Comparison of ENCODE assay signal across 8 mouse cellular contexts in genomic region chr17:44105287-44106138, GRCm38 (mm10). TPM values are rescaled to one million over a fixed set of nuclear protein-coding genes. Genes with fewer than 3 reads are reported as not detected.
DNase-seq lines count a peak whose midpoint lies in the region; ATAC-seq and TF ChIP-seq lines count a peak whose summit lies in the region.

Gene Enpp4 (minus strand): TSS chr17:44105809.

- peak; percentile 95 for DNase-seq in 3134 (ENCODE audit: extremely low read depth, insufficient read length, low spot score)
- DNase-seq in adrenal gland, postnatal 36 days: peak; percentile 92 to 95
- peak; percentile 100 for DNase-seq in heart, adult 11 months
- DNase-seq in kidney, adult 18-20 months: peak; percentile 92
- peak; percentile 83 for DNase-seq in limb, embryonic 11.5 days (ENCODE audit: low spot score)

- peaks cover 4% of the 10 kb centered on the region; the same call in 1 of the 2 replicates for H3K4me1 ChIP-seq in embryonic facial prominence, embryonic 12.5 days
- H3K4me1 ChIP-seq in limb, embryonic 11.5 days (ENCODE audit: control insufficient read depth, insufficient read depth, low read length): no peaks in the 10 kb centered on the region
- peaks cover 8% of the 10 kb centered on the region for H3K4me1 ChIP-seq in midbrain, embryonic 13.5 days (replicated peaks)
- no peaks in the 10 kb centered on the region for H3K4me1 ChIP-seq in small intestine, adult 2 months (ENCODE audit: control insufficient read depth, insufficient read depth, insufficient read length, low read length)

- peak within 1 kb of the TSS; percentile 98 for H3K4me2 ChIP-seq in embryonic facial prominence, embryonic 12.5 days (replicated peaks)
- H3K4me2 ChIP-seq in limb, embryonic 11.5 days (ENCODE audit: low read depth, severe bottlenecking): peak within 1 kb of the TSS; percentile 99
- H3K4me2 ChIP-seq in midbrain, embryonic 13.5 days (replicated peaks): peak within 1 kb of the TSS; percentile 90

- TF ChIP-seq CTCF in small intestine, adult 2 months (IDR thresholded peaks at IDR 0.05; ENCODE audit: extremely low read depth, insufficient read length, insufficient replicate concordance, low read depth, low read length): no peak

- peak; percentile 99 for ATAC-seq in embryonic facial prominence, embryonic 12.5 days (ENCODE audit: insufficient number of reproducible peaks, insufficient read depth, low FRiP score, low TSS enrichment)
- ATAC-seq in limb, embryonic 11.5 days (ENCODE audit: insufficient number of reproducible peaks, low FRiP score, low TSS enrichment, low read depth): peak; percentile 94
- peak; percentile 100 for ATAC-seq in midbrain, embryonic 13.5 days

- no peak within 1 kb of the TSS for H3K27ac ChIP-seq in embryonic facial prominence, embryonic 12.5 days
- H3K27ac ChIP-seq in limb, embryonic 11.5 days (replicated peaks; ENCODE audit: low read depth, low read length): no peak within 1 kb of the TSS
- peak within 1 kb of the TSS; percentile 36; the same call in 1 of the 2 replicates for H3K27ac ChIP-seq in midbrain, embryonic 13.5 days
- peak within 1 kb of the TSS; percentile 32; the same call in 1 of the 2 replicates for H3K27ac ChIP-seq in small intestine, adult 2 months (ENCODE audit: insufficient read depth, low read depth, low read length)

- no peaks in the 10 kb centered on the region for H3K9me3 ChIP-seq in embryonic facial prominence, embryonic 12.5 days
- no peaks in the 10 kb centered on the region for H3K9me3 ChIP-seq in limb, embryonic 11.5 days (ENCODE audit: control insufficient read depth, low read length)
- no peaks in the 10 kb centered on the region for H3K9me3 ChIP-seq in midbrain, embryonic 13.5 days

- peak; percentile 17; the same call in 1 of the 2 replicates for TF ChIP-seq POLR2A in small intestine, adult 2 months (IDR thresholded peaks at IDR 0.05; ENCODE audit: low read depth, low read length)

- 1% methylated on average over 76 of the region's 76 CpGs for WGBS in embryonic facial prominence, embryonic 12.5 days
- under 1% methylated on average over 75 of the region's 76 CpGs for WGBS in limb, embryonic 11.5 days
- WGBS in midbrain, embryonic 13.5 days: under 1% methylated on average over 68 of the region's 76 CpGs
- WGBS in small intestine, adult 2 months: 1% methylated on average over 76 of the region's 76 CpGs

- peak within 1 kb of the TSS; percentile 72 for H3K9ac ChIP-seq in embryonic facial prominence, embryonic 12.5 days
- H3K9ac ChIP-seq in limb, embryonic 11.5 days (ENCODE audit: low read length): peak within 1 kb of the TSS; percentile 55
- peak within 1 kb of the TSS; percentile 73 for H3K9ac ChIP-seq in midbrain, embryonic 13.5 days (replicated peaks)

- H3K36me3 ChIP-seq in embryonic facial prominence, embryonic 12.5 days: no peaks in the 10 kb centered on the region
- no peaks in the 10 kb centered on the region for H3K36me3 ChIP-seq in limb, embryonic 11.5 days (ENCODE audit: control insufficient read depth, insufficient read depth, low read length)
- H3K36me3 ChIP-seq in midbrain, embryonic 13.5 days: no peaks in the 10 kb centered on the region
- H3K36me3 ChIP-seq in small intestine, adult 2 months (ENCODE audit: control insufficient read depth, insufficient read depth, low read length): no peaks in the 10 kb centered on the region

- H3K27me3 ChIP-seq in embryonic facial prominence, embryonic 12.5 days: peaks cover 4% of the 10 kb centered on the region; the same call in 1 of the 2 replicates
- no peaks in the 10 kb centered on the region for H3K27me3 ChIP-seq in limb, embryonic 11.5 days (ENCODE audit: control insufficient read depth, insufficient read depth, low read length)
- 0 out of 2 replicates have a peak, but pooled peaks cover 2% of the 10 kb centered on the region for H3K27me3 ChIP-seq in midbrain, embryonic 13.5 days
- H3K27me3 ChIP-seq in small intestine, adult 2 months (ENCODE audit: control insufficient read depth, insufficient read depth, low read length): no peaks in the 10 kb centered on the region

- peak within 1 kb of the TSS; percentile 72 for H3K4me3 ChIP-seq in embryonic facial prominence, embryonic 12.5 days
- peak within 1 kb of the TSS; percentile 52 for H3K4me3 ChIP-seq in limb, embryonic 11.5 days (ENCODE audit: low read depth, low read length)
- peak within 1 kb of the TSS; percentile 65 for H3K4me3 ChIP-seq in midbrain, embryonic 13.5 days (replicated peaks)
- H3K4me3 ChIP-seq in small intestine, adult 2 months (ENCODE audit: low read depth, low read length): peak within 1 kb of the TSS; percentile 80

RNA-seq across cellular contexts. Expression of gene Enpp4, which starts in this region (rescaled TPM):
- total RNA-seq in adrenal gland, postnatal 36 days (2021): 10 to 100 TPM; 10.2 to 12.8 TPM
- polyA plus RNA-seq in embryonic facial prominence, embryonic 12.5 days (2016; fragmentation: Nextera tagmentation; extraction: Ambion mirVana): 4.2 and 4.8 TPM in 2 replicates
- polyA plus RNA-seq in limb, embryonic 11.5 days (2014; fragmentation: Nextera tagmentation; extraction: Ambion mirVana): 2.5 and 3.7 TPM in 2 replicates
- 4.0 and 4.5 TPM in 2 replicates for polyA plus RNA-seq in midbrain, embryonic 13.5 days (2015; fragmentation: Nextera tagmentation; extraction: Ambion mirVana)
- polyA plus RNA-seq in small intestine, adult 2 months (2012; rRNA removed): 0.70 and 1.5 TPM in 2 replicates

Comparison
In these comparisons a context has a peak if more than half of its experiments do, and no peak if none do; other contexts are left out.
1. H3K27ac ChIP-seq: peak in midbrain, embryonic 13.5 days (single experiment) and small intestine, adult 2 months (single experiment); none in embryonic facial prominence, embryonic 12.5 days (single experiment) and limb, embryonic 11.5 days (single experiment).
2. Peak in every context shown above with its lines, with median percentiles within 50 percentile points of each other: DNase-seq, ATAC-seq, H3K4me2 ChIP-seq, H3K4me3 ChIP-seq and H3K9ac ChIP-seq.